Comparison of ENCODE assay signal across 16 mouse cellular contexts in the genomic region with DNA sequence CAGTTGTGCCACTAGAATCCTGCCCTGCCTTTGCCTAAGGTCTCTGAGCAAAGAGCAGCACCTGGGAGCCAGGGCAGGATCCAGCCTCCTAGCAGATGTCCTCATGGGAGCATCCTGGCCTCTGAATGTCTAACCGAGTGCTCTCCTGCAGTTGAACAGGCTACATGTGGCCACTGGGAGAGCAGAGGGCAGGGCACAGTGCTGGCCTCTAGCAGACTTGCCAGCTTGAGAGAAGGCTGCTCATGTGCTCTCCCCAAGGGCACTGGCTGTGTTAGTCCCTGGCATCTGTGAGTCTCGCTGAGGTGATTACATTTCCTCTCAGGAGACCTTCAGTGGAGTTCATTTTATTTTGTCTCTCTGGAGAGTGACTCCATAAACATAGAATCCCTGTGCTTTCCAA. TPM values are rescaled to one million over a fixed set of nuclear protein-coding genes. Genes with fewer than 3 reads are reported as not detected.
DNase-seq lines count a peak whose midpoint lies in the region; ATAC-seq lines count a peak whose summit lies in the region.
"Had no signal": no experiment of that assay in that cellular context is flagged by ENCODE, and none has a peak within 500 bp of the region (broad histone marks: within the 10 kb centered on the region; RNA-seq: fewer than 3 reads in every experiment).

No protein-coding gene starts in this region.

- no peaks in the 10 kb centered on the region for H3K4me1 ChIP-seq in kidney, embryonic 14.5 days (ENCODE audit: control insufficient read depth, insufficient read depth, low read length)
- H3K4me1 ChIP-seq: midbrain, embryonic 15.5 days had no signal

- no peak overlapping the region for H3K9ac ChIP-seq in kidney, embryonic 14.5 days (ENCODE audit: low read depth, low read length)
- H3K9ac ChIP-seq: embryonic facial prominence, embryonic 15.5 days; liver, embryonic 13.5 days; midbrain, embryonic 15.5 days had no signal

- no peak overlapping the region for H3K27ac ChIP-seq in kidney, embryonic 14.5 days (ENCODE audit: low read depth, low read length)
- H3K27ac ChIP-seq: embryonic facial prominence, embryonic 15.5 days; liver, embryonic 13.5 days; midbrain, embryonic 15.5 days had no signal

- no peaks in the 10 kb centered on the region for H3K36me3 ChIP-seq in kidney, embryonic 14.5 days (ENCODE audit: control insufficient read depth, insufficient read depth, low read length)
- H3K36me3 ChIP-seq: embryonic facial prominence, embryonic 15.5 days; liver, embryonic 13.5 days; midbrain, embryonic 15.5 days had no signal

- ATAC-seq in kidney, embryonic 14.5 days (ENCODE audit: low FRiP score, low TSS enrichment) = no peak
- ATAC-seq: forebrain, embryonic 16.5 days; midbrain, embryonic 15.5 days had no signal

- no peak overlapping the region for H3K4me2 ChIP-seq in kidney, embryonic 14.5 days (replicated peaks; ENCODE audit: low read depth, low read length)
- H3K4me2 ChIP-seq: embryonic facial prominence, embryonic 15.5 days; liver, embryonic 13.5 days; midbrain, embryonic 15.5 days had no signal

- WGBS in kidney, embryonic 14.5 days = 55% methylated on average over 2 of the region's 2 CpGs

- no peak overlapping the region for H3K4me3 ChIP-seq in kidney, embryonic 14.5 days (ENCODE audit: low read length)
- H3K4me3 ChIP-seq: embryonic facial prominence, embryonic 15.5 days; liver, embryonic 13.5 days; midbrain, embryonic 15.5 days had no signal

- H3K9me3 ChIP-seq in kidney, embryonic 14.5 days (ENCODE audit: control insufficient read depth, low read length) = no peaks in the 10 kb centered on the region
- H3K9me3 ChIP-seq: embryonic facial prominence, embryonic 15.5 days; liver, embryonic 13.5 days; midbrain, embryonic 15.5 days had no signal

- H3K27me3 ChIP-seq in kidney, embryonic 14.5 days (ENCODE audit: control insufficient read depth, insufficient read depth, low read length) = no peaks in the 10 kb centered on the region
- H3K27me3 ChIP-seq: embryonic facial prominence, embryonic 15.5 days; midbrain, embryonic 15.5 days had no signal

- peak; percentile 30 to 76 for DNase-seq in adrenal gland, adult (ENCODE audit: inconsistent age in 2 of 2, low spot score in 1 of 2)
- DNase-seq in adrenal gland, postnatal 4 days (ENCODE audit: low spot score in 2 of 2) = no peak
- DNase-seq in kidney, adult 18-20 months = peak; percentile 52
- DNase-seq in adrenal gland, postnatal 25 days = peak; percentile 23
- DNase-seq in kidney, adult 9 months = peak; percentile 69
- DNase-seq in embryo, embryonic 11 days = no peak
- DNase-seq in c-Kit-positive CD71-positive TER-119-positive erythroid progenitor cells, embryonic 14.5 days (ENCODE audit: low spot score) = no peak
- DNase-seq: gastrocnemius, postnatal 25 days; liver, embryonic 13.5 days; lung, postnatal 14 days; right cerebral cortex, adult 18-20 months; thymus, adult 2 months had no signal

RNA-seq across cellular contexts. Expression of gene Cnnm1, which starts 35.4 kb away (rescaled TPM):
- 1 to 10 TPM; 1.2 to 1.5 TPM for total RNA-seq in adrenal gland, postnatal 4 days (2021)
- 0.13 TPM in 1 of 2 replicates, not detected in the other for polyA plus RNA-seq in kidney, embryonic 14.5 days (2014; fragmentation: Nextera tagmentation; extraction: Ambion mirVana)
- 0.21 TPM in 1 of 2 replicates, not detected in the other for total RNA-seq in adrenal gland, postnatal 25 days (2021)

RNA-seq across cellular contexts. Expression of gene Got1, which starts 48.8 kb away (rescaled TPM):
- 10 to 100 TPM; 59.8 to 62.7 TPM for total RNA-seq in adrenal gland, postnatal 4 days (2021)
- 38.0 and 43.4 TPM in 2 replicates for polyA plus RNA-seq in kidney, embryonic 14.5 days (2014; fragmentation: Nextera tagmentation; extraction: Ambion mirVana)
- 191 and 315 TPM in 2 replicates for total RNA-seq in adrenal gland, postnatal 25 days (2021)

Comparison
In these comparisons a context has a peak if more than half of its experiments do, and no peak if none do; other contexts are left out.
1. DNase-seq: peak in adrenal gland, adult (2 of 2), kidney, adult 18-20 months (single experiment), adrenal gland, postnatal 25 days (single experiment) and kidney, adult 9 months (single experiment); none in adrenal gland, postnatal 4 days (0 of 2), embryo, embryonic 11 days (single experiment) and c-Kit-positive CD71-positive TER-119-positive erythroid progenitor cells, embryonic 14.5 days (single experiment).